Mouse (Mus musculus) retina, adult 2 months (tissue): ENCODE measurements around the gene Nop53.
"Not testable (repeated sequence)": the region's sequence is repeated elsewhere in the genome, so short reads cannot be mapped to it uniquely, and the experiment has no call there.

ENCODE experiments used
- DNase-seq: peaks from one replicate; pipeline ENCODE4 v3.0.0-alpha.2; 2012; ENCODE audit warnings: low read depth, low spot score

Nop53 gene

DNA sequence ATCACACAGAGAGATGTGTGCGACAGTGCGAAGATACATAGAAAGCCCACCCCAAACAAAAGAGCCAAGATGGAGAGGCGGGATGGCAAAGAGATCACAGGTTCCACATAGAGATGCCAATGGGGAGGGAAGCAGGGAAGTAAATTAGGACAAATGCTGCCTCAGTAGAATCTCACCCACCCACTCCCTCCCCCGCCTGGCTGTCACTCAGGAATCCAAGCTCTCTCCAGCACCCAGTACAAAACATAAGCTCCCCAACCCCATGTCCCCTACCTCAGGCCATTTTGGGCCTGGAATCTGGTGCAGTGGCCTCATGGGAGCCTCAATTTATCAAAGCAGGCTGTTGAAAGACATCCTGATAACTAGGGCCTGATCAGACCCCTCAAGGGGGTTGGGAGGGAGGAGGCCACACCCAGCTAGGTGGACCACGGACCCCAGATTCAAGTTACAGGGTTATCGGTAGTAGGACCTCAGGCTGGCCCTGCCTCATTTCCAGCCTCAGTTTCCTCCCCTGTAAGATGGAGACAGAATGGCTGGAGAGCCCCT, 25.2 kb downstream of the Nop53 start:
- no peak for DNase-seq

- DNase-seq, result no peak
Observed at GRCm38 (mm10) chr7:15919947-15920346, 25.9 kb downstream of the Nop53 start.

DNA sequence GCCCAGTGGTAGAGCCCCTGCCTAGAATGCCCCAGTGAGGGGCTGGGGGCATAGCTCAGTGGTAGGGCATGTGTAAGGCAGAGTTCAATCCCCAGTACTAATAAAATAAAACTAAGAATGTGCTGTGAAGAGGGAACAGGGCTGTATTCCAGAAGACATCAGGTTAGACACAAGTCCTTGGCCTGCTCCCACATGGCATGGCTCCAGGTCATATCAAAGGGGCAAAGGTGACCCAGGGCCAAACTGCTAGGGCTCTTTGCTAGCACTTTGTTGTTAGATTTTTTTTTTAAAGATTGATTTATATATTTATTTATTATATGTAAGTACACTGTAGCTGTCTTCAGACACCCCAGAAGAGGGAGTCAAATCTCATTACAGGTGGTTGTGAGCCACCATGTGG, 27.5 kb downstream of the Nop53 start:
- no peak for DNase-seq

DNA sequence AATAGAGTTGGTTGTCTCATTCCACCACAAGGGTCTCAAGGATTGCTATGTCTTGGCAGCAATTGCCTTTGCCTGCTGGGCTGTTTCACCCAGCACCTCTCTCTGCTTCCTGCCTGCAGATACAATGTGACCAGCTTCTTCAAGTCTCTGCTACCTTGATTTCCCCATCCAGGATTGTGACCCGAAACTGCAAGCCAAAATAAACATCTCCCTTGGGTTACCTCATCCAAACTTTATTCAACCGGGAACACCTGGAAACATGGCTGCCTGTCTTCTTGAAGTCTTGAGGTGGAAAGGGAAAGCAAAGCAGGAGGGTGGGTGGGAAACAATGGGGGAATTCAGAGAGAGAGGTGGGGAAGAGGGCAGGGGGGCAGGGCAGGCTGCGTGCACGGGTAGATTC, 28.9 kb downstream of the Nop53 start:
- no peak for DNase-seq

DNA sequence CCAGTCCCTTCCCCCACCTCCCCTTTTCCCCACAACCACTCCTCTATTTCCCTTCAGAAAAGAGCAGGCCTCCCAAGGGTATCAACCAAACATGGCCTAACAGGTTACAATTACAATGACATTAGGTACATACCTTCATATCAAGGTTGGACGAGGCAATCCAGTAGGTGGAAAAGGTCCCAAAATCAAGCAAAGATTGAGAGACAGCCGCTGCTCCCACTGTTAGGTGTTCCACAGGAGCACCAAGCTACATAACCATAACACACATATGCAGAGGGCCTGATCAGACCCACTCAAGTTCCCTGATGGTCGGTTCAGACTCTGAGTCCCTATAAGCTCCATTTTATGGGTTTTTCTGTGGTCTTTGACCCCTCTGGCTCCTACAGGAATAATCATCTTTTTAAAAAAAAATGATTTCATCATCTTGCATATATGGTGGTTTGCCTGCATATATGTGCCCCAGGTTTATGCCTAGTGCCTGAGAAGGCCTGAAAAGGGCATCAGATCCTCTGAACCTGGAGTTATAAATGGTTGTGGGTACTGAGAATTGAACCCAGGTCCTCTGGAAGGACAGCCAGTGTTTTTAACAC, 29.6 kb downstream of the Nop53 start:
- DNase-seq, result no peak

DNA sequence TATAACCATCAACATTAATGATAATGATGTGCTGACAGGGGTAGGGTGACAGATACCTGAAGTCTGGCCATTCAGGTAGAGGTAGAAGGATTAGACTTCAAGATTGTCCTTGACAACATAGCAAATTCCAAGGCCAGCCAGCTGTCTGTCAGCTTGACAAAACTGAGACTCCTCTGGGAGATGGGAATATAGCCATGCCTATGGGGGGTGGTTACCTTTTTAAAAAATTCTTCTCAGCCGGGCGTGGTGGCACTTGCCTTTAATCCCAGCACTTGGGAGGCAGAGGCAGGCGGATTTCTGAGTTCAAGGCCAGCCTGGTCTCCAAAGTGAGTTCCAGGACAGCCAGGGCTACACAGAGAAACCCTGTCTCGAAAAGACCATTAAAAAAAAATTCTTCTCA, 30.2 kb downstream of the Nop53 start:
- not testable (repeated sequence) for DNase-seq

GRCm38 (mm10) chr7:15914751-15915150, 31.1 kb downstream of the Nop53 start:
- DNase-seq, result no peak

GRCm38 (mm10) chr7:15914252-15914651, 31.6 kb downstream of the Nop53 start:
- no peak for DNase-seq

- peak; percentile 85 for DNase-seq
Observed at GRCm38 (mm10) chr7:15912183-15912582, 33.7 kb downstream of the Nop53 start.

- DNase-seq, result no peak
Observed at GRCm38 (mm10) chr7:15910521-15910920, 35.4 kb downstream of the Nop53 start.

DNA sequence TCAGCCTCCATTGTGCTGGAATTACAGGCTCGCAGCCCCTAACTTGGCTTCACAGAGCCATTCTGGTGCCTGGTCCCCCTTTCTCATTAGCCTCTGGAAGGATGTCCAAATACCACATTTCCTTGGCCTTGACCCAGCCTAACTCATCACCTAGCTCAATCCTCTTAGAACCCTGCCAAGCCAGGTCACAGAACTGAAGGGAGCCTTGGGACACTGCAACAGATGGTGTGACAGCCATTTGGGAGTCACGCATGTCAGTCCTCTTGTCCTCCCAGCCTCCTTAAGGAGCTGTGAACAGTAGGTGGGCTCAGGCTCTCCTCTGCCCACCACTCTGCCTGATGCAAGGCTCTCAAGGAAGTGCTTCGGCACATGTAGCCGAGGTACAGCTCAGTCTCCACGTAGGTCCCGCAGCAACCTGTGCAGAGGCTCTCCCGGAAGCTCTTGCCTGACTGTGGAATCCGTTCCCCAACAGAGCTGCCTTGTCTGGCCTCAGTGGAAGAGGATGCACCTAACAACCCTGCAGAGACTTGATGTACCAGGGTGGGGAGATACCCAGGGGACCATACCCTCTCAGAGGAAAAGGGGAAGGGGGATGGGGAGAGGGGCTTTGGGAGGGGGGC, 37.8 kb downstream of the Nop53 start:
- DNase-seq, result peak; percentile 86

GRCm38 (mm10) chr7:15906602-15907001, 39.3 kb downstream of the Nop53 start:
- DNase-seq, result no peak

- DNase-seq, result peak; percentile 89
Observed at GRCm38 (mm10) chr7:15905861-15906260, 40.0 kb downstream of the Nop53 start.

DNA sequence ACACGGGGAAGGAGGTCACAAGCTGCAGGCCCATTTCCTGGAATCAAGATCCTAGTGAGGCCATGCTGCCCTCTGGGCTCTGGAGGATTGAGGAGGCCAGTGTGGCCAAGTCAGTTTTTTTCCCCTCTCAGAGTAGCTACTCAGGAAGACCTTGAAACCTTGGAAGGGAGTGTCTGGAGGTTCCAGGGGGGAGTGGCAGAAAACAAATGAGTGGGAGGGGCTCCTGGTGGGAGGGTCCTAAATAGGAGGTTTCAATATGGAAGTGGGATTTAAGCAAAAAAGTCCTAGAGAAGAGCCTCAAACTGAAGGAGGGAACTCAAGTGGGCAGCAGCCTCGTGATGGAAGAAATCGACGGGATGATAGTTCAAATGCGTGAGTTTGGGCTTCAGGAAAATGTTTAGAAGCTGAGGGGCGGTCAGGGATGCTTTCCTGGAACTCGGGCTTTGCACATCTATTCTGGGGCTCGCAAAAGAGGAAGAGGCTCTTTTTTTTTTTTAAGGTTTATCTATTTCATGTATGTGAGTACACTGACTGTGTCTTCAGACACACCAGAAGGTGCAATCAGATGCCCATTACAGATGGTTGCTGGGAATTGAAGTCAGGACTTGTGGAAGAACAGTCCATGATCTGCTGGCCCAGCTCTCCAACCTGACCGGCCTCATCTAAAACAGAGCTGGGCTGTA, 44.4 kb downstream of the Nop53 start:
- DNase-seq, result no peak

GRCm38 (mm10) chr7:15894251-15894650, 51.6 kb downstream of the Nop53 start:
- DNase-seq, result no peak
